Mouse (Mus musculus) kidney, postnatal 10 days (tissue): Measurements from ENCODE around the gene Pdcd11.
A peak's percentile ranks its signal among the peaks of the same experiment; 100 is the strongest.

Source experiments
- DNase-seq: peaks from one replicate; pipeline ENCODE4 v3.0.0; 2021; ENCODE audit warnings: mixed read lengths

The Pdcd11 gene

GRCm38 (mm10) chr19:47174515-47174914 lies 83.9 kb downstream of the Pdcd11 start:
- peak; percentile 53 for DNase-seq

GRCm38 (mm10) chr19:47175472-47175871 lies 84.9 kb downstream of the Pdcd11 start:
- no peak for DNase-seq

GRCm38 (mm10) chr19:47176916-47177505 lies 86.4 kb downstream of the Pdcd11 start:
- no peak for DNase-seq

- DNase-seq = peak; percentile 34
Observed at GRCm38 (mm10) chr19:47178001-47178400, 87.4 kb downstream of the Pdcd11 start.

GRCm38 (mm10) chr19:47178431-47179271 lies 88.1 kb downstream of the Pdcd11 start, which contains the start of gene Neurl1a:
Neurl1a (plus strand) TSS chr19:47178820.
- peak; percentile 72 for DNase-seq

- DNase-seq = peak; percentile 51
Observed at GRCm38 (mm10) chr19:47179272-47179809, 88.8 kb downstream of the Pdcd11 start.

GRCm38 (mm10) chr19:47180011-47180410 lies 89.4 kb downstream of the Pdcd11 start:
- no peak for DNase-seq
